Mouse (Mus musculus): ENCODE data around the gene Dlx2. TPM values are rescaled to one million over a fixed set of nuclear protein-coding genes. Genes with fewer than 3 reads are reported as not detected.

The Dlx2 gene
- polyA plus RNA-seq, 1 experiment from 2014 or later = 14.6 TPM

GRCm38 (mm10) chr2:71526595-71527322, 19.8 kb downstream of the Dlx2 start:
- H3K9ac ChIP-seq (replicated peaks) = no peak overlapping the region
- WGBS = 6% methylated on average over 10 of the region's 10 CpGs
- H3K4me2 ChIP-seq (replicated peaks) = peak overlapping the region; percentile 4; the same call in 1 of the 2 replicates
- H3K27me3 ChIP-seq = peaks cover 97% of the 10 kb centered on the region
- 0 out of 2 replicates have a peak overlapping the region, but pooled peaks have one; percentile 53 for H3K27ac ChIP-seq
- H3K36me3 ChIP-seq = no peaks in the 10 kb centered on the region
- no peaks in the 10 kb centered on the region for H3K9me3 ChIP-seq
- no peak for ATAC-seq
- H3K4me3 ChIP-seq (replicated peaks) = peak overlapping the region; percentile 7; the same call in 1 of the 2 replicates
- H3K4me1 ChIP-seq (replicated peaks) = peaks cover 19% of the 10 kb centered on the region

GRCm38 (mm10) chr2:71524763-71525162, 21.8 kb downstream of the Dlx2 start:
- H3K36me3 ChIP-seq = no peaks in the 10 kb centered on the region
- H3K4me1 ChIP-seq (replicated peaks) = peaks cover 14% of the 10 kb centered on the region
- no peak overlapping the region for H3K4me3 ChIP-seq (replicated peaks)
- WGBS = 18% methylated on average over 13 of the region's 13 CpGs
- no peaks in the 10 kb centered on the region for H3K9me3 ChIP-seq
- no peak overlapping the region for H3K9ac ChIP-seq (replicated peaks)
- H3K27ac ChIP-seq = no peak overlapping the region
- peaks cover 97% of the 10 kb centered on the region for H3K27me3 ChIP-seq
- H3K4me2 ChIP-seq (replicated peaks) = no peak overlapping the region
- no peak for ATAC-seq

GRCm38 (mm10) chr2:71523431-71523830, 23.1 kb downstream of the Dlx2 start:
- H3K27ac ChIP-seq = no peak overlapping the region
- 47% methylated on average over 4 of the region's 4 CpGs for WGBS
- no peak overlapping the region for H3K4me3 ChIP-seq (replicated peaks)
- H3K27me3 ChIP-seq = peaks cover 96% of the 10 kb centered on the region
- no peaks in the 10 kb centered on the region for H3K9me3 ChIP-seq
- H3K9ac ChIP-seq (replicated peaks) = no peak overlapping the region
- no peak overlapping the region for H3K4me2 ChIP-seq (replicated peaks)
- 0 out of 2 replicates have a peak, but pooled peaks cover under 1% of the 10 kb centered on the region for H3K4me1 ChIP-seq (replicated peaks)
- H3K36me3 ChIP-seq = no peaks in the 10 kb centered on the region
- no peak for ATAC-seq

GRCm38 (mm10) chr2:71522871-71523270, 23.7 kb downstream of the Dlx2 start:
- no peak for ATAC-seq
- H3K9ac ChIP-seq (replicated peaks) = no peak overlapping the region
- no peaks in the 10 kb centered on the region for H3K9me3 ChIP-seq
- peaks cover 96% of the 10 kb centered on the region for H3K27me3 ChIP-seq
- no peak overlapping the region for H3K27ac ChIP-seq
- no peak overlapping the region for H3K4me2 ChIP-seq (replicated peaks)
- no peaks in the 10 kb centered on the region for H3K36me3 ChIP-seq
- H3K4me3 ChIP-seq (replicated peaks) = no peak overlapping the region
- H3K4me1 ChIP-seq (replicated peaks) = no peaks in the 10 kb centered on the region
- 76% methylated on average over 4 of the region's 4 CpGs for WGBS

- Histone ChIP-seq H3K9ac (replicated peaks) (no peak overlapping the region), H3K4me2 (replicated peaks) (no peak overlapping the region), H3K4me1 (replicated peaks) (peaks cover 14% of the 10 kb centered on the region; the same call in 1 of the 2 replicates), H3K27me3 (peaks cover 62% of the 10 kb centered on the region), H3K27ac (no peak overlapping the region), H3K4me3 (replicated peaks) (no peak overlapping the region), H3K9me3 (no peaks in the 10 kb centered on the region), H3K36me3 (no peaks in the 10 kb centered on the region)
- 27% methylated on average over 8 of the region's 8 CpGs for WGBS
- ATAC-seq = no peak
Measured at GRCm38 (mm10) chr2:71517466-71518099, 29.0 kb downstream of the Dlx2 start.

- Histone ChIP-seq H3K4me2 (replicated peaks) (no peak overlapping the region), H3K4me1 (replicated peaks) (peaks cover 17% of the 10 kb centered on the region), H3K9me3 (no peaks in the 10 kb centered on the region), H3K27ac (no peak overlapping the region), H3K9ac (replicated peaks) (no peak overlapping the region), H3K27me3 (peaks cover 56% of the 10 kb centered on the region), H3K36me3 (no peaks in the 10 kb centered on the region), H3K4me3 (replicated peaks) (no peak overlapping the region)
- 17% methylated on average over 4 of the region's 4 CpGs for WGBS
- no peak for ATAC-seq
Measured at GRCm38 (mm10) chr2:71516995-71517394, 29.6 kb downstream of the Dlx2 start.

GRCm38 (mm10) chr2:71512326-71512725, 34.2 kb downstream of the Dlx2 start:
- Histone ChIP-seq H3K4me3 (replicated peaks) (no peak overlapping the region), H3K4me1 (replicated peaks) (peaks cover 16% of the 10 kb centered on the region), H3K27ac (no peak overlapping the region), H3K9ac (replicated peaks) (no peak overlapping the region), H3K36me3 (no peaks in the 10 kb centered on the region), H3K4me2 (replicated peaks) (no peak overlapping the region), H3K27me3 (peaks cover 12% of the 10 kb centered on the region), H3K9me3 (no peaks in the 10 kb centered on the region)
- WGBS = 58% methylated on average over 9 of the region's 9 CpGs
- ATAC-seq = peak; percentile 72

- Histone ChIP-seq H3K27me3 (peaks cover 12% of the 10 kb centered on the region), H3K4me2 (replicated peaks) (no peak overlapping the region), H3K9ac (replicated peaks) (no peak overlapping the region), H3K4me3 (replicated peaks) (no peak overlapping the region), H3K36me3 (no peaks in the 10 kb centered on the region), H3K9me3 (no peaks in the 10 kb centered on the region), H3K4me1 (replicated peaks) (peaks cover 11% of the 10 kb centered on the region), H3K27ac (no peak overlapping the region)
- no peak for ATAC-seq
- 91% methylated on average over 7 of the region's 7 CpGs for WGBS
Measured at GRCm38 (mm10) chr2:71511209-71511608, 35.3 kb downstream of the Dlx2 start.

- no peak for ATAC-seq
- 87% methylated on average over 9 of the region's 9 CpGs for WGBS
Measured at GRCm38 (mm10) chr2:71504852-71505251, 41.7 kb downstream of the Dlx2 start.

GRCm38 (mm10) chr2:71499276-71500230, 47.0 kb downstream of the Dlx2 start:
- Histone ChIP-seq H3K9me3 (no peaks in the 10 kb centered on the region), H3K9ac (replicated peaks) (no peak overlapping the region), H3K36me3 (no peaks in the 10 kb centered on the region), H3K4me1 (replicated peaks) (peaks cover 10% of the 10 kb centered on the region), H3K4me2 (replicated peaks) (no peak overlapping the region), H3K4me3 (replicated peaks) (no peak overlapping the region), H3K27me3 (no peaks in the 10 kb centered on the region), H3K27ac (no peak overlapping the region)
- no peak for ATAC-seq
- 71% methylated on average over 16 of the region's 16 CpGs for WGBS

More at GRCm38 (mm10) chr2:71504852-71505251, 41.7 kb downstream of the Dlx2 start:
- Histone ChIP-seq H3K4me2 (replicated peaks) (no peak overlapping the region), H3K4me1 (replicated peaks) (peaks cover 3% of the 10 kb centered on the region; the same call in 1 of the 2 replicates), H3K4me3 (replicated peaks) (no peak overlapping the region), H3K9me3 (no peaks in the 10 kb centered on the region), H3K27me3 (no peaks in the 10 kb centered on the region), H3K9ac (replicated peaks) (no peak overlapping the region), H3K36me3 (no peaks in the 10 kb centered on the region), H3K27ac (no peak overlapping the region)

- WGBS = 73% methylated on average over 5 of the region's 5 CpGs
Measured at GRCm38 (mm10) chr2:71497175-71497574, 49.4 kb downstream of the Dlx2 start.

More at GRCm38 (mm10) chr2:71497175-71497574, 49.4 kb downstream of the Dlx2 start:
- Histone ChIP-seq H3K4me2 (replicated peaks) (no peak overlapping the region), H3K27ac (no peak overlapping the region), H3K4me3 (replicated peaks) (no peak overlapping the region), H3K9me3 (no peaks in the 10 kb centered on the region), H3K4me1 (replicated peaks) (peaks cover 13% of the 10 kb centered on the region), H3K27me3 (no peaks in the 10 kb centered on the region), H3K36me3 (no peaks in the 10 kb centered on the region), H3K9ac (replicated peaks) (no peak overlapping the region)
- ATAC-seq = no peak
